Mouse (Mus musculus) intestine, embryonic 16.5 days (tissue): ENCODE results near the gene Tk1. TPM values are rescaled to one million over a fixed set of nuclear protein-coding genes. Genes with fewer than 3 reads are reported as not detected.

Source experiments
- ATAC-seq: fragments of 200-750 bp; cut with Nextera tagmentation; 2 replicates; pipeline ENCODE4 v1.8.0; 2017; ENCODE audit warnings: moderate TSS enrichment, moderate library complexity
- H3K27ac ChIP-seq: fragments of 300-500 bp; sonication (generic); 2 replicates; pipeline ENCODE4 v1.5.1; 2014; ENCODE audit warnings: mild to moderate bottlenecking, low read length
- H3K27me3 ChIP-seq: fragments of 300-500 bp; sonication (generic); replicated peaks from 2 replicates; pipeline ENCODE4 v1.6.1; 2014; ENCODE audit warnings: low read length, control low read depth, mixed read lengths; ENCODE audit not compliant: control insufficient read depth, insufficient read depth
- H3K36me3 ChIP-seq: fragments of 300-500 bp; sonication (generic); 2 replicates; pipeline ENCODE4 v1.6.1; 2014; ENCODE audit warnings: low read length, control low read depth; ENCODE audit not compliant: control insufficient read depth, insufficient read depth
- H3K4me1 ChIP-seq: fragments of 300-500 bp; sonication (generic); 2 replicates; pipeline ENCODE4 v1.6.1; 2014; ENCODE audit warnings: low read length, control low read depth, mixed read lengths; ENCODE audit not compliant: control insufficient read depth, insufficient read depth
- H3K4me2 ChIP-seq: fragments of 300-500 bp; sonication (generic); 2 replicates; pipeline ENCODE4 v1.6.1; 2014; ENCODE audit warnings: low read depth, low read length, control low read depth
- H3K4me3 ChIP-seq: fragments of 300-500 bp; sonication (generic); 2 replicates; pipeline ENCODE4 v1.5.1; 2014; ENCODE audit warnings: mild to moderate bottlenecking, low read length
- H3K9ac ChIP-seq: fragments of 300-500 bp; sonication (generic); 2 replicates; pipeline ENCODE4 v1.6.1; 2014; ENCODE audit warnings: low read depth, low read length
- H3K9me3 ChIP-seq: fragments of 300-500 bp; sonication (generic); 2 replicates; pipeline ENCODE4 v1.6.1; 2016; ENCODE audit warnings: low read length, control low read depth; ENCODE audit not compliant: control insufficient read depth
- WGBS: fragments of 180-500 bp; shearing (Covaris S2); extraction: QIAGEN DNeasy Blood & Tissue Kit; methylation state at CpG from one replicate; pipeline ENCODE4 v1.1.7; 2014; 5-methylcytosine and 5-hydroxymethylcytosine counted together
- polyA plus RNA-seq: library from polyadenylated mRNA; unstranded; fragments of >200 nt; fragmentation: Nextera tagmentation; extraction: Ambion mirVana; gene quantifications from 2 replicates; pipeline ENCODE4 v1.2.1, GENCODE M21; 2015

Gene Tk1
- polyA plus RNA-seq, 1 experiment from 2014 or later, result 147 TPM

- peak overlapping the region; percentile 77 for H3K9ac ChIP-seq
Observed at GRCm38 (mm10) chr11:117781199-117781821, 44.6 kb downstream of the Tk1 start.

DNA sequence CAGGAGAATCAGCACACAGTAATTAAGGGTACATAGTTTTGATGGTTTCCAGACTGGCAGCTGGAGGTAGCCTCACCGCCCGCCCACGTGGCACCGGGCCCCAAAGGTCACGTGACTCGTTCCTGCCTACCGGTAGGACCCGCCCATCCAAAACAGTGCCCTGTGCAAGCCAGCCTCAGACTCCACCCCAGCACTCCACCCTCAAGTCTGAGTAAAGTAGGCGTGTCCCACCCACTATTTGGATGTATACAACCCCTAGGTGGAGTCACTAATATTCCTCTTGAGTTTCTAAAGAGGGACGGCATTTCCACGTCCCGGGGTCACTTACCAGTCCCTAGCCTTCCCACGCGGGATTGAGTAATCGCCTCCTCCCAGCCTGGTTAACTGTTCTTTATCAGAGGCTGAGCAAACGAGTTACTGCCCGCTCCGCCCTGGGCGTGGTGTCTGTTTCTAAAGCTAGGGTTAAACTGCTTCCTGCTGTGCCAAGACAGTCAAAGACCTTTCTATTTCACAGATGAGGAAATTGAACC is 45.2 kb downstream of the Tk1 start:
- no peaks in the 10 kb centered on the region for H3K27me3 ChIP-seq
- H3K4me3 ChIP-seq, result peak overlapping the region; percentile 64
- peak overlapping the region; percentile 77 for H3K9ac ChIP-seq
- H3K27ac ChIP-seq, result peak overlapping the region; percentile 92
- WGBS, result 1% methylated on average over 19 of the region's 19 CpGs
- ATAC-seq, result peak; percentile 85
- peaks cover 3% of the 10 kb centered on the region; the same call in 1 of the 2 replicates for H3K36me3 ChIP-seq
- H3K4me1 ChIP-seq, result peaks cover 42% of the 10 kb centered on the region
- no peaks in the 10 kb centered on the region for H3K9me3 ChIP-seq
- peak overlapping the region; percentile 91 for H3K4me2 ChIP-seq

More at GRCm38 (mm10) chr11:117781199-117781821, 44.6 kb downstream of the Tk1 start:
- peak overlapping the region; percentile 64 for H3K4me3 ChIP-seq
- peaks cover 3% of the 10 kb centered on the region; the same call in 1 of the 2 replicates for H3K36me3 ChIP-seq
- H3K27me3 ChIP-seq, result no peaks in the 10 kb centered on the region
- peak overlapping the region; percentile 91 for H3K4me2 ChIP-seq
- peaks cover 42% of the 10 kb centered on the region for H3K4me1 ChIP-seq
- H3K9me3 ChIP-seq, result no peaks in the 10 kb centered on the region
- no peak for ATAC-seq
- H3K27ac ChIP-seq, result peak overlapping the region; percentile 92
- WGBS, result 23% methylated on average over 18 of the region's 18 CpGs

DNA sequence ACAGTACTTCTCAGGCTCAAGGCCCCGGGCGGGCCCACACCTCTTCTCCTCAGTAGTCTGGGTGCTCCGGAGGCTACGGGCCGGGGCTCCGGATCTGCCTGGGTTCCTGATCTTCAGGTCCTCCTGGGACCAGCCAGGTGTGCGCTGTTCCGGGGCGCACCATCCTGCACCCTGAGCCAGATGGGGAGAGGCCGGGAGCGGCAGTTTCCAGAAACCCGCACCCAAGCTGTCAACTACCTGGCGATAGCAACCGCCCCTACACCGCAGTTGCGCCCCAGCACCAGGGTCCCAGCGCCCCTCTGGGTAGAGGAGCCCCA is 45.7 kb downstream of the Tk1 start:
- Histone ChIP-seq H3K27me3 (no peaks in the 10 kb centered on the region), H3K4me2 (peak overlapping the region; percentile 91), H3K9ac (peak overlapping the region; percentile 77), H3K4me1 (peaks cover 42% of the 10 kb centered on the region), H3K27ac (peak overlapping the region; percentile 92), H3K36me3 (peaks cover 3% of the 10 kb centered on the region; the same call in 1 of the 2 replicates), H3K4me3 (peak overlapping the region; percentile 64), H3K9me3 (no peaks in the 10 kb centered on the region)
- ATAC-seq, result peak; percentile 36
- 1% methylated on average over 17 of the region's 17 CpGs for WGBS

DNA sequence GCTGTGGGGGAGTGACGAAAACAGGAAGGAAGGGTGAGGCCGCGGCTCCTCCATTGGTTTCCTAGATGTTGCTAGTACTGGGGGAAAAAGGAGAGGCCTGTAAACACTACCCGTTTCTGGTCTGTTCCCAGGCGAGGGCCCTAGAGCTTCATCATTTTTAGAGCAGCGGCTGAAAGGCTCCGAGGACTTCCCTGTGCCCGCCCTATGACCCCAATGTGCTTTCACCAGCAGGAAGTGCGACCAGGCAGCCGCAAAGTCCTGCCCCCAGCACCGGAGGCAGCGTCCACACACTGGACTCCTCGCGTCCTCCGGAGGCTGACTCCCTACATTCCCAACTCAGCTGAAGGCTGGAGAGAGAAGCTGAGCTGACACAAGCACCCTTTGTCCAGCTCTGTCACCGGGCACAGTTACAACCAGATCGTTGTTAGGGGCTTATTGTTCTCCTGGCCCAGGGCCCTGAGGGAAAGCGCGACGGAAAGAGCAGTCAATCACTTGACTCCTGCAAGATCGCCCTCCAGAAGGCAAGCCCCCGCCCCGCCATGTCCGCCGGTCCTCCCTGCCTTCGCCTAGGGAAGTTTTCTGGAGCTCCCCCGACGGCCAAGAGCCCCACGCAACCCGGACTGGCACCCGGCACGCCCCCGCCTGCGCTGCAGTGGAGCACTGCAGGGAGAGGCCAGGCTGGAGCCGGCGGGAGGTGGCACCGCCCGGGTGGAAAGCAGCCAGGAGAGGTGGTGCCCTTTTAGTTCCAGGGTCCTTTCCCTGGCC is 46.3 kb downstream of the Tk1 start:
- WGBS, result 4% methylated on average over 38 of the region's 38 CpGs

GRCm38 (mm10) chr11:117778851-117779433 is 47.0 kb downstream of the Tk1 start:
- 43% methylated on average over 12 of the region's 12 CpGs for WGBS
- H3K4me2 ChIP-seq, result peak overlapping the region; percentile 91
- H3K4me1 ChIP-seq, result peaks cover 42% of the 10 kb centered on the region
- peak overlapping the region; percentile 77 for H3K9ac ChIP-seq
- no peaks in the 10 kb centered on the region for H3K27me3 ChIP-seq
- H3K4me3 ChIP-seq, result peak overlapping the region; percentile 64
- peak overlapping the region; percentile 92 for H3K27ac ChIP-seq
- ATAC-seq, result no peak
- H3K9me3 ChIP-seq, result no peaks in the 10 kb centered on the region
- peaks cover 3% of the 10 kb centered on the region; the same call in 1 of the 2 replicates for H3K36me3 ChIP-seq

More for the DNA sequence above, 46.3 kb downstream of the Tk1 start:
- H3K9ac ChIP-seq, result peak overlapping the region; percentile 77
- H3K36me3 ChIP-seq, result peaks cover 3% of the 10 kb centered on the region; the same call in 1 of the 2 replicates
- H3K27me3 ChIP-seq, result no peaks in the 10 kb centered on the region
- peaks cover 42% of the 10 kb centered on the region for H3K4me1 ChIP-seq
- peak overlapping the region; percentile 91 for H3K4me2 ChIP-seq
- peak; percentile 41 for ATAC-seq
- H3K27ac ChIP-seq, result peak overlapping the region; percentile 92
- no peaks in the 10 kb centered on the region for H3K9me3 ChIP-seq
- H3K4me3 ChIP-seq, result peak overlapping the region; percentile 64

GRCm38 (mm10) chr11:117778031-117778430 is 47.9 kb downstream of the Tk1 start:
- Histone ChIP-seq H3K27me3 (no peaks in the 10 kb centered on the region), H3K36me3 (peaks cover 3% of the 10 kb centered on the region; the same call in 1 of the 2 replicates), H3K4me2 (no peak overlapping the region), H3K9me3 (no peaks in the 10 kb centered on the region), H3K4me1 (peaks cover 35% of the 10 kb centered on the region), H3K4me3 (no peak overlapping the region), H3K9ac (no peak overlapping the region), H3K27ac (no peak overlapping the region)
- ATAC-seq, result no peak
- WGBS, result 95% methylated on average over 11 of the region's 11 CpGs

GRCm38 (mm10) chr11:117777111-117777510 is 48.8 kb downstream of the Tk1 start:
- no peak overlapping the region for H3K27ac ChIP-seq
- no peaks in the 10 kb centered on the region for H3K27me3 ChIP-seq
- H3K4me2 ChIP-seq, result no peak overlapping the region
- no peak for ATAC-seq
- WGBS, result 81% methylated on average over 5 of the region's 5 CpGs
- no peak overlapping the region for H3K4me3 ChIP-seq
- peaks cover 31% of the 10 kb centered on the region for H3K4me1 ChIP-seq
- H3K9ac ChIP-seq, result no peak overlapping the region
- no peaks in the 10 kb centered on the region for H3K9me3 ChIP-seq
- H3K36me3 ChIP-seq, result peaks cover 3% of the 10 kb centered on the region; the same call in 1 of the 2 replicates

- WGBS, result 92% methylated on average over 14 of the region's 14 CpGs
- Histone ChIP-seq H3K4me1 (peaks cover 24% of the 10 kb centered on the region), H3K27me3 (no peaks in the 10 kb centered on the region), H3K9me3 (no peaks in the 10 kb centered on the region), H3K4me3 (no peak overlapping the region), H3K4me2 (no peak overlapping the region), H3K36me3 (peaks cover 3% of the 10 kb centered on the region; the same call in 1 of the 2 replicates), H3K9ac (no peak overlapping the region), H3K27ac (no peak overlapping the region)
- no peak for ATAC-seq
Observed at GRCm38 (mm10) chr11:117776085-117776792, 49.7 kb downstream of the Tk1 start.
